Mouse (Mus musculus) cortical plate, adult 2 months (tissue): ENCODE results near the gene Abcg4.

Experiments used
- CTCF ChIP-seq: fragments of 200-500 bp; IDR thresholded peaks from 2 replicates; pipeline ENCODE4 v1.5.1; 2011; ENCODE audit warnings: mild to moderate bottlenecking, control low read depth, low read length; ENCODE audit not compliant: insufficient read depth; ENCODE audit errors: extremely low read depth
- POLR2A ChIP-seq: fragments of 200-500 bp; IDR thresholded peaks from 2 replicates; pipeline ENCODE4 v1.6.1; 2011; ENCODE audit warnings: mild to moderate bottlenecking, low read length, control low read depth; ENCODE audit not compliant: insufficient read depth; ENCODE audit errors: extremely low read depth

DNA sequence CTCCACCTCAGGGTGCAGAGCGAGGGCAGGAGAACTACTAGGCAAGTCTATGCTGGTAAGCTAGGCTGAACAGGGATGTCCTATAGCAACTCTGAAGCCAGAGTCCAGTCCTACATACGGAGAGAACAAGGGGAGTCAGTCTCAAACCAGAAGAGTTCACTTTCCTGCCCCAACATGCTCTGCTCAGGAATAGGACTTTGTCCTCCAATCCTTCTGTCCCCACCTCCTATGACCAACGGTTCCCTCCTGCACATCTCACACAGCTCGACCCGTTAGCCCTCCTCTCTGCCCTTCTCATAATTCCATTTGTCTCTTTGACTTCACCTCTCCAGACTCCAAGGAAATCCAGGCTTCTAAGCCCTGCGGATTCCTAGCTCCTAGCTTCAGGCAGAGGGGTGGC, 40.5 kb downstream of the Abcg4 start:
- TF ChIP-seq POLR2A: no peak
- TF ChIP-seq CTCF: no peak
